Mouse (Mus musculus): ENCODE measurements around the gene Agxt2.

GRCm38 (mm10) chr15:10413656-10414055, 55.3 kb downstream of the Agxt2 start:
- TF ChIP-seq GATA2 (IDR thresholded peaks at IDR 0.05; ENCODE audit: borderline replicate concordance, low read depth, low read length) (no peak), CTCF (IDR thresholded peaks at IDR 0.05; ENCODE audit: low read depth, low read length) (no peak)
